Mouse (Mus musculus): ENCODE measurements around the gene Smdt1.
A peak's percentile ranks its signal among the peaks of the same experiment; 100 is the strongest.
"Not testable (repeated sequence)": the region's sequence is repeated elsewhere in the genome, so short reads cannot be mapped to it uniquely, and the experiment has no call there.

The Smdt1 gene

DNA sequence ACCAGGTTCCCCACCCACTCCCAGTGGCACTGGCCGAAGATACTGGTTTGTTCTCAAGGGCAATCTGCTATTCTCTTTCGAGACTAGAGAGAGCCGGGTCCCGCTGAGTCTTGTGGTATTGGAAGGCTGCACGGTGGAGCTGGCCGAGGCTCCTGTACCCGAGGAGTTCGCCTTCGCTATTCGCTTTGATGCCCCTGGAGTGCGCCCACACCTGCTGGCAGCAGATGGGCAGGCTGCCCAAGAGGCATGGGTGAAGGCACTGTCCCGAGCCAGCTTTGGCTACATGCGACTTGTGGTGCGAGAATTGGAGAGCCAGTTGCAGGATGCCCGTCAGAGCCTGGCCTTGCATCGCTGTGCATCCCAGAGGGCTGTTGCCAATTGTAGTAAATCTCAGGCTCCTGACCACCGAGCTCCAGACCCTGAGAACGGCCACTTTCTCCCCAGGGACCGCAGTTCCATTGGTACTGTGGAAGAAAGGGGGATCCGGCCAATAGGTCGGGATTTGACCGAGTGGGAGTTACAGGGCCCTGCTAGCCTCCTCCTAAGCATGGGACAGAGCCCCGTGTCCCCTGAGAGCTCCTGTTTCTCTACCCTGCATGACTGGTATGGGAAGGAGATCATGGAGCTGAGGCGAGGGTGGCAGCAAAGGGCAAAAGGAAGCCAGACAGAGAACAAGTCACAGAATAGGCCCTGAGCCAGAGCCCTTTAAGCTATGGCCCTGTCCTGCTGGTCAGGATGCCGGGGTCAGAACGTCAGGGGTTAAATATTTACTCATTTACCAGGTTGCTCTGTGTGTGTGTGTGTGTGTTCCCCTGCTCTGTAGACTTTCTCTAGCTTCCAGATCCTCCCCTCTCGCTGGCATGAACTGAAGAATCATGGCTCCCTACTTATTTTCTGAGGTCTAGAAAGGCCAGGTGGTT is 4.9 kb downstream of the Smdt1 start:
- DNase-seq (ENCODE audit: low spot score): no peak

GRCm38 (mm10) chr15:82344971-82345370 is 6.2 kb downstream of the Smdt1 start:
- DNase-seq (ENCODE audit: low spot score): peak; percentile 27

DNA sequence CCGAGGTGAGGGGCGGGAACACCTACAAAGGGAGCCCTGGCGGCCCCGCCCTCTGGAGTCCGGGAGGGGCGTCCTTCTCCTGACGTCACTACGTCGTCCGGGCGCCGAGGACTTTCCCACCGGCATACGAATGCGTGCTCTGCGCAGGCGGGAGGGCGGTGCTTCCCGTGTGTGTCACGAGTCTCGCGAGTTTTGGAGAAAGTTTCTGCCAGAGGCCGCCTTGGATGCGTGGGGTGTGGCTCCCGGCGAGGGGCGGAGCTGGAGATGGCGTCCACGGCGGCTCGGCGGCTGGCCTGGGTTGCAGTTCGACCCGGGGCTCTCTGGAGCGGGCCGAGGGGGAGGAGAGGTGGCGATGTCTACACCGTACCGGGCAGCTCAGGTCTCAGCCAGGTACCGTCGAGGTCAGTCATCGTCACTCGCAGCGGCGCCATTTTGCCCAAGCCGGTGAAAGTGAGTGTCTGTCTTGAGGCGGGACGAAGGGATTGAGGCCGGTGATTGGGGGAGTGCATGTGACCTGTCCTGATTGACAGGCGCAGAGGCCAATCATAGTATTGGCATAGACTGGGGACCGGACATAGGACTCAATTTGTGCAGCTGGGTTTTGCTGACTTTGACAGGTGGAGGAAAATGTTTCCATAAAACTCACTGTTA is 7.2 kb downstream of the Smdt1 start:
- peak; percentile 99 for DNase-seq (ENCODE audit: low spot score)

DNA sequence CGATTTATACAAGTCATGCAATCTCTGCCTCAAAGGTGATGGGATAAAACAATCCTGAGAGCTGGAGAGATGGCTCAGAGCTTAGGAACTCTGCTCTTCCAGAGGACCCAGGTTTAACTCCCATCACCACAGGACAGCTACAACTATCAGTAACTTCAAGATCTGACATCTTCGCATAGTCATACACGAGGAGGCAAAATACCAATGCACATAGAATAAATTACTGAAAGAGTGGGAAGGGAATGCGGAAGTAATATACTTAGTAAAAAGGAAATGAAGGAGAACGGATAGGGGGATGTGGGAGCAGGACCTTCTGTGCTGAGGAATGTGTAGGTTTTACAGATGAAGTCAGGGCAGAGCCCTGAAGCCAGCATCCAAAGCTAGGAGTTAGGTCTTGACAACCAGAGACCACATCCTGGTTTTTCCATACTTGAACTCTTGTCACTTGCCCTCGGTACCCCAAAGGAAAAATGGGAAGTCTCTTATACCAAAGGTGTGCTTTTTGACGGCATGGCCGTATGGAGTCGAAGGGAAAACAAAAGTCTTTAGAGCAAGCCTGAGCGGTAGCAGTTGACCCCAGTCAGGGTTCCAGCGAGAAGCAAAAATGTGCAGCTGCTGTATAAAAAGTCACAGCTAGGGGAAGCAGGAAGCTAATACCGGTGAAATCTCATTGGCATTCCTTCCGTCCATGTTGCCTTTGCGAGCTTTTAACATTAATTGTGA is 8.0 kb downstream of the Smdt1 start:
- DNase-seq (ENCODE audit: low spot score): no peak

GRCm38 (mm10) chr15:82347303-82347676 is 8.5 kb downstream of the Smdt1 start:
- no peak for DNase-seq (ENCODE audit: low spot score)

- no peak for DNase-seq (ENCODE audit: low spot score)
Measured at GRCm38 (mm10) chr15:82347852-82348251, 9.1 kb downstream of the Smdt1 start.

DNA sequence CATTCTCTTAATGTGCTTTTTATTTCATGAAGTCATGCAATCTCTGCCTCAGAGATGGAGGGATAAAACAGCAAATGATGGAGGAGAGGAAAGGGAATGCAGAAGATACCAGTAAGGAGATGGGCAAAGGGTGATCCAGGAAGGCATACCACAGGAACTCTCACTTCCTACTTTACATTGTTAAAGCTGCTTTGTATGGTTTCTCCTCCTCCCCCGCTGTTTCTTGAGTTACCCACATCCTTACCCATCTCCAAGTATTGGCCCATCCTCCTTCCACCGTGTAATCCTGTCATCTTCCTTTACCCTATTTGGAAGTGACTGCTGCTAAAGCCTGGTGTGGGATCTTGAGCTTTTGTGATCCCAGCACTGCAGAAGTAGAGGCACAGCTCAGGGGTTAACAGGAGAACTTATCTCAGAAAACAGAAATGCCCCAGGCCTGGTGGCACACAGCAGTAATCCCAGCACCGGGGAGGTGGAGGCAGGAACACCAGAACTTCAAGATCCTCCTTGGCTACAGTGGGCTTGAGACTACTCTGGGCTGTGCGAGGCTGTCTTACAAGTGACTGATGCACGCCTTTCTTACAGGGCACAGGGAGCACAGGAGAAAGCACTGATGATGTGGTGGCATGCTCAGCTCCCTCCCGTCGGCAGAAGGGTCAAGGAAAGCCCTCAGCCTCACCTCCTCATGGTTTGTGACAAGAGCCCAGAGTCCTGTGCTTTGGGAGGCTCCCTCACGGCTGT is 9.7 kb downstream of the Smdt1 start:
- DNase-seq (ENCODE audit: low spot score): no peak

GRCm38 (mm10) chr15:82348999-82349341 is 10.2 kb downstream of the Smdt1 start:
- no peak for DNase-seq (ENCODE audit: low spot score)

GRCm38 (mm10) chr15:82350349-82350748 is 11.6 kb downstream of the Smdt1 start:
- DNase-seq (ENCODE audit: low spot score): no peak

DNA sequence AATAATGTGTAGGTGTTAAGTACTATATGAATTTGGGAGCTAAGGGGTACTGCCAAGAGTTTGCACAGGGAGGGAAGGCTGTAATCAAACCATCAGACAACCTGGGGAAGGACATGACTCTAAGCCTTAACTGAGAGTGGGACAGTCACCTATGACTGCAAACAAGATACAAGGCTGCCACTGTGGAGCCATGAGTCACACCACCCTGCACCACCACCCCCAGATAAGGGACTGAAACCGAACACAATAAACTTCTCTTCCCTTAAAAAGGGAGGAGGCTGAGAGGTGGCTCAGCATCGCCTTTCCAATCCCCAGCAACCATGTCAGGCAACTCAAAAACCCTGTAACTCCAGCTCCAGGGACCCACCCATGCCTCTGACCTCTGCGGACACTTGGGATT is 12.7 kb downstream of the Smdt1 start:
- no peak for DNase-seq (ENCODE audit: low spot score)

- DNase-seq (ENCODE audit: low spot score): peak; percentile 31
Measured at GRCm38 (mm10) chr15:82353078-82353744, 14.5 kb downstream of the Smdt1 start.

GRCm38 (mm10) chr15:82353745-82354113 is 15.0 kb downstream of the Smdt1 start:
- no peak for DNase-seq (ENCODE audit: low spot score)

- DNase-seq (ENCODE audit: low spot score): peak; percentile 98
Measured at GRCm38 (mm10) chr15:82354126-82354945, 15.6 kb downstream of the Smdt1 start, which contains the start of gene Ndufa6. Gene Ndufa6 (minus strand): TSS chr15:82354322.

- no peak for DNase-seq (ENCODE audit: low spot score)
Measured at GRCm38 (mm10) chr15:82358431-82359260, 19.9 kb downstream of the Smdt1 start.

DNA sequence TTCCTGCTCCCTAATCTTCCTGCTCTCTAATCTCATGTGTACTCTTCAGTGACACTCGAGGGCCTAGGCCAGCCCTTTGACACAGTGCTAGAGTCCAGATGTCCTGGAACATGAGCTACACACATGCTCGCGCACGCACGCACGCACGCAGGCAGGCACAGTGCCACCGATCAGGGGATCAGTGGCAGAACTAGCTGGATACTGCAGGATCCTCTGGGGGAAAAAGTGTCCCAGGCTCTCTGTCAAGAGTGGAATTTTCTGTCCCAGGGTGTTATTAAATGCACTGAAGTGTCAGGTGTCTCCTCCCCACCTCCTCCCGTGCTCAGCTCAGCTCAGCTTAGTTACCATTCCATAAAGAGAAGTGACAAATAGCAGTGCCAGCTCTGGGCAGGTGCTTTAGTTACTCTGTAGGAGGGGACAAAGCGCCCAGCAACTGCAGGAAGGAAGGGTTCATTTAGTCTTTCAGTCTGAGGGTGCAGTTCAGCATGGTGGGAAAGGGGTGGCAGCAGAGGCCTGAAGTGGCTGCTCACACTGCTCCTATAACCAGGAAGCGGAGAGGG is 22.8 kb downstream of the Smdt1 start:
- no peak for DNase-seq (ENCODE audit: low spot score)

DNA sequence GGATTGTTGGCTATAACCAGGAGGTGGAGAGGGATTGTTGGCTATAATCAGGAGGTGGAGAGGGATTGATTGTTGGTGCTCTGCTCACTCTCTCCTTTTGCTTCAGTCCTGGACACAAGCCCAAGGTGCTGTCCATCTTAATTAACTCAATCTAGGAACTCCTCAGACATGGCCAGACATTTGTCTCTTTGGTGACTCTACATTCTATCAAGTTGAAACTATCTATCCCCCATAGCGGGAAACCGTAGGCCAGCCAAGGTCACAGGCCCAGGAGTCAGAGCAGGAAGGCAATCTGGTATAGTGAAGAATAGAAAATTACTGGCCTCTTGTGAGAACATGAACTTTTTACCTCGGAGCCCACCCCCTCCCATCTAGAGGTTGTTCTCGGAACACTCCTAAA is 23.5 kb downstream of the Smdt1 start:
- no peak for DNase-seq (ENCODE audit: low spot score)

GRCm38 (mm10) chr15:82363801-82364200 is 25.0 kb downstream of the Smdt1 start:
- DNase-seq (ENCODE audit: low spot score): not testable (repeated sequence)

DNA sequence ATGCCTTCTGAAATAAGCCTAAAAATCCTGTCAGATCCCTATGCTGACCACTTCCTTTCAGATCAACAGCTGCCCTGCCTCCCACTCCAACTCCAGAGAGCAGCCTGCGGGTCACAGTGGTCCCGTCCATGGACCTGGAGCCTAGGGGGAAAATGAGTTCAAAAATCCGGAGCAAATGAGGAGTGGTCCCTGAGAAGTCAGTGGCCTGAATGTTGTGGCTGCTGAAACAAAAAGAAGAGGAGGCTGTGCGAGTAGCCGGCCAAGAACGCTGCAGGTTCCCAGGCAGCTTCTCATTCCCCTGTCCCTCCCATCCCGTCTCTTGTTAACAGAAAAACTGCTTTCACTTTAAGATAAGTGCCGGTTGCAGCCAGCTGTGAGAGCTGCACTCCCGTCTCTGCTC is 25.8 kb downstream of the Smdt1 start:
- DNase-seq (ENCODE audit: low spot score): not testable (repeated sequence)

GRCm38 (mm10) chr15:82368146-82368545 is 29.4 kb downstream of the Smdt1 start:
- no peak for DNase-seq (ENCODE audit: low spot score)
